Mouse (Mus musculus) forebrain, embryonic 12.5 days (tissue): ENCODE measurements around the gene Gabpb1. TPM values are rescaled to one million over a fixed set of nuclear protein-coding genes. Genes with fewer than 3 reads are reported as not detected.

Experiments used
- ATAC-seq: fragments of 200-750 bp; cut with Nextera tagmentation; 2 replicates; pipeline ENCODE4 v1.8.0; 2017; ENCODE audit warnings: moderate TSS enrichment; ENCODE audit not compliant: low FRiP score
- H3K27ac ChIP-seq: fragments of 300-500 bp; sonication (generic); 2 replicates; pipeline ENCODE4 v1.5.1; 2016; ENCODE audit warnings: mild to moderate bottlenecking
- H3K27me3 ChIP-seq: fragments of 300-500 bp; sonication (generic); 2 replicates; pipeline ENCODE4 v1.6.1; 2016; ENCODE audit warnings: mild to moderate bottlenecking
- H3K36me3 ChIP-seq: fragments of 300-500 bp; sonication (generic); replicated peaks from 2 replicates; pipeline ENCODE4 v1.6.1; 2016; ENCODE audit warnings: mild to moderate bottlenecking
- H3K4me1 ChIP-seq: fragments of 300-500 bp; sonication (generic); 2 replicates; pipeline ENCODE4 v1.6.1; 2016
- H3K4me2 ChIP-seq: fragments of 300-500 bp; sonication (generic); 2 replicates; pipeline ENCODE4 v1.6.1; 2016; ENCODE audit warnings: mild to moderate bottlenecking, moderate library complexity
- H3K4me3 ChIP-seq: fragments of 300-500 bp; sonication (generic); replicated peaks from 2 replicates; pipeline ENCODE4 v1.5.1; 2016; ENCODE audit warnings: mild to moderate bottlenecking
- H3K9ac ChIP-seq: fragments of 300-500 bp; sonication (generic); 2 replicates; pipeline ENCODE4 v1.6.1; 2016; ENCODE audit warnings: mild to moderate bottlenecking
- H3K9me3 ChIP-seq: fragments of 300-500 bp; sonication (generic); 2 replicates; pipeline ENCODE4 v1.6.1; 2016
- WGBS: fragments of 180-500 bp; shearing (Covaris S2); methylation state at CpG from one replicate; pipeline ENCODE4 v1.1.7; 2016; 5-methylcytosine and 5-hydroxymethylcytosine counted together
- polyA plus RNA-seq: library from polyadenylated mRNA; unstranded; fragments of >200 nt; fragmentation: Nextera tagmentation; extraction: Ambion mirVana; gene quantifications from 2 replicates; pipeline ENCODE4 v1.2.1, GENCODE M21; 2016

The Gabpb1 gene
- polyA plus RNA-seq, 1 experiment from 2014 or later = 75.5 TPM

DNA sequence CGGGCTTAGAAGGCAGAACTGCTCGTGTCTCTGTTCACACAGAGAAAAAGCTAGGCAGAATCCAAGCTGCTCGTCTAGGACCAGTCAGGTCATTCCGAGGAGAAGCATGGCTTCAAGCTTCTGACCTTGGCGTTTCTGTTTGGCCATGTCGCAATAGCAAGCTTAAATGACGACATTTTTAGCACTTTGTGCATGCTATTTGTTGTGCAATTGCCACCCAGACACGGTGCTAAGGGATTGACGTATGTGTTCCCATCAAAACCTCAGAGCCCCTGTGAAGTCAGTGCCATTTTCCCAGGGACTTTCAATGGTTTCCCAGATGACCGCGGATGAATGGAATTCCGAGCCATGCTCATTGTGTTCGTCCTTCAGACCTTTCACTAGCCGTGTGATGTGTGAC, 75.6 kb downstream of the Gabpb1 start:
- Histone ChIP-seq H3K9ac (no peak overlapping the region), H3K4me3 (no peak overlapping the region), H3K36me3 (no peaks in the 10 kb centered on the region), H3K9me3 (no peaks in the 10 kb centered on the region), H3K4me2 (no peak overlapping the region), H3K27ac (no peak overlapping the region), H3K27me3 (no peaks in the 10 kb centered on the region), H3K4me1 (0 out of 2 replicates have a peak, but pooled peaks cover 2% of the 10 kb centered on the region)
- WGBS = 84% methylated on average over 14 of the region's 14 CpGs
- ATAC-seq = no peak

DNA sequence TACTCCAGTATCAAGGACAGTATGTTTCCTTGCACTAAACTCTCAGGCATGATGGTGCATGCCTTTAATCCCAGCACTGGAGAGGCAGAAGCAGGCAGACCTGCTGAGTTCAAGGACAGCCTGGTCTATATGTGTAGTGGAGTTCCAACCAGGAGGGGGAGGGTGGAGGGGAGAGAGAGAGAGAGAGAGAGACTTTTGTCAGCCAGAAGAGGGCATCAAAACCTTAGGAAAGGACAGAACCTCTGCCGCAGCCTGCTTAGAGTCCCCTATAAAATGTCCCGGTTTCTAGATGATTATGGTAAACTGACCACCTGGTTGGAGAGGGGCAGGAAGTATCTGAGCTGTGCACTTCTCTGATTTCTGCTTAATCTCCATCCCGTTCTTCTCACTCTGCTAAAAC, 77.1 kb downstream of the Gabpb1 start:
- Histone ChIP-seq H3K9ac (no peak overlapping the region), H3K27ac (no peak overlapping the region), H3K4me2 (no peak overlapping the region), H3K27me3 (no peaks in the 10 kb centered on the region), H3K4me1 (0 out of 2 replicates have a peak, but pooled peaks cover 2% of the 10 kb centered on the region), H3K36me3 (no peaks in the 10 kb centered on the region), H3K9me3 (no peaks in the 10 kb centered on the region), H3K4me3 (no peak overlapping the region)
- 23% methylated on average over 3 of the region's 3 CpGs for WGBS
- ATAC-seq = no peak

DNA sequence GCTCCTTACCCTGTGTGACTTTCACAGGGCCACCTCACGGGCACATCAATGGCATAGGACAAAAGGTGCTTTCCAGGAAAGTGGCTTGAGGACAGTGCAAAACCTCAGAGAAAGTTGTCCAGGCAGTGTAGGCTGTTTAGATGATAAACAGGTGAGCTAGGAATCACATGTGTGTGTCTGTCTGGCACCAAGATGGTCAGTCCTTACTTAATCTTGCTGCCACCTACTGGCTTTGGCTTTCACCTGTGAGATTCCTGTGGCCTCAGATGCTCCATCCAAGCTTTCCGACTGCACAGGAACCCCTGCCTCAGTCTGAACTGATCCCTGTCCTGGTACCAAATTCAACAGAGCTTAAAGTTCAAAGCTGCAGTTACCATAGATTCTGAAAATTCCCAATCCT, 77.8 kb downstream of the Gabpb1 start:
- Histone ChIP-seq H3K27ac (no peak overlapping the region), H3K4me1 (0 out of 2 replicates have a peak, but pooled peaks cover 2% of the 10 kb centered on the region), H3K4me2 (no peak overlapping the region), H3K9ac (no peak overlapping the region), H3K27me3 (no peaks in the 10 kb centered on the region), H3K9me3 (no peaks in the 10 kb centered on the region), H3K36me3 (no peaks in the 10 kb centered on the region), H3K4me3 (no peak overlapping the region)
- WGBS = 62% methylated on average over 2 of the region's 2 CpGs
- ATAC-seq = no peak

DNA sequence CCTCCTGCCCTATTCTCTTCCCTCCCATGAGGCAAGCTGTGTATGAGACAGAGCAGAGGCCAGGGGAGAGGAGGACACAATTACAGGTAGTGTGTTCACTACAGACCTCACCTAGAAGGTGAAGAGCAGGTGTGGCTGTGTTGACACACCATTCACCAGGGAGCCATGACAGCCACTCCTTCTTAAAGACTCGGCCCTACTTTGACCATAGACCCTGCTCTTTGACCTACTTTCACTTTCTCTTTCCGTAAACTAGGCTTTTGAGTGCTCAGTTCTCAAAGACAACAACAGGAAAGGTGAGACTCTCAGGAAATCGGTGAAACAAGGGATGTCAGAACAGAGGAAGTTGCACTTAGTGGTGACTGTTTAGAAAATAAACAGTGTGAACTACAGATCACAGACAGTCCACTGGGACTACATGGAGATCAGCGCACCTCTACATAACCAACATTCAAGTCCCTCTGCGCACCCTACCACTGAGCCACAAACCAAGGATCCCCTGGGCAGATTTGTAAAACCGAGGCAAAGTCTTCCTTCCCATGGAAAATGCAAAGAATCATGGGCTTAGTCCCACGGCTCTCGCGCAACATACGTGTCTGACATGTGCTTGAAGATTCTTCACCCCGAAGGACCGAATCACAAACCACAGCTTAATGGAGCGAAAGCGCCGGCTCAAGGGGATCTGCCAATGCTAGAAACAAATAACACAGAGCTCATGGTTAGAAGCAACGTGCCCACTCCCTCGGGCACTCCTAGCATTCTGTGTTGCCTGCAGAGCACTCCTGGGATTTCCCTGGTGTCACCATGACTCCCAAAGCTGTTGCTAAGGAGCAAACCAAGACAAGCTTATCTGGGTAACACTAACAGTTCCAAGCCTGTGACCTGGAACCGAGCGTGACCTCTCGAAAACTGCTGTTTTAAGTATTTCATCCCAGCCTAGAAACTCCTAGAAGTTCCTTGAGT, 78.6 kb downstream of the Gabpb1 start:
- H3K27ac ChIP-seq = no peak overlapping the region
- 0 out of 2 replicates have a peak, but pooled peaks cover 2% of the 10 kb centered on the region for H3K4me1 ChIP-seq
- H3K27me3 ChIP-seq = no peaks in the 10 kb centered on the region
- no peak overlapping the region for H3K4me3 ChIP-seq
- H3K9me3 ChIP-seq = no peaks in the 10 kb centered on the region
- no peak overlapping the region for H3K4me2 ChIP-seq
- no peak for ATAC-seq
- H3K36me3 ChIP-seq = no peaks in the 10 kb centered on the region
- WGBS = 88% methylated on average over 20 of the region's 20 CpGs
- no peak overlapping the region for H3K9ac ChIP-seq

DNA sequence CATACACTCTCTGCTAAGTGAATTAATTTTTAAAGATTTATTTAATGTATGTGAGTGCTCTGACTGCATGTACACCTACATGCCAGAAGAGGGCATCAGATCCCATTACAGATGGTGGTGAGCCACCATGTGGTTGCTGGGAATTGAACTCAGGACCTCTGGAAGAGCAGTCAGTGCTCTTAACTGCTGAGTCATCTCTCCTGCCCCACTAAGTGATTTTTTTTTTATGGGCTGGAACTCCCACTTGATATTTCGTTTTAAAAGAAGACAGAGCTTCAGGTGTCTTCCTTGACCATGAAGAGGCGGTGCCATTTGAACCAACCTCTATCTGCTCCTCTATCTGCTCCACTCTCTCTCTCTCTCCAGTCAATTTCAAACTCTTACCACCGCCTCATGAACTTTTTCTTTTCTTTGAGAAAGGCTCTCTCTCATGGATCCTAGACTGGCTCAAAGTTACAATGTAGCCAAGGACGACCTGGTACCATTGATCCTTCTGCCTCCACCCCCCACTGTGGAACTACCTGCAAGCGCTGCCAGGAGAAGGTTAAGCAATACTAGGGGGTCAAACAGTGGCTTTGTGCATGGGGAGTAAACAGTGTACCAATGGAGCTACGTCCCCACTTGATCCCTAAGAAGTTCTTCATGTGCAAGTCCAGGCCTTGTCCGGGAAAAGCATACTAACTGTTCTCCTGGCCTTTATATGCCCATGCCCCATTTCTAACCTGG, 79.6 kb downstream of the Gabpb1 start:
- Histone ChIP-seq H3K36me3 (no peaks in the 10 kb centered on the region), H3K4me2 (no peak overlapping the region), H3K4me1 (0 out of 2 replicates have a peak, but pooled peaks cover 2% of the 10 kb centered on the region), H3K9me3 (no peaks in the 10 kb centered on the region), H3K27ac (no peak overlapping the region), H3K9ac (no peak overlapping the region), H3K27me3 (no peaks in the 10 kb centered on the region), H3K4me3 (no peak overlapping the region)
- no peak for ATAC-seq
- 90% methylated on average over 7 of the region's 7 CpGs for WGBS

DNA sequence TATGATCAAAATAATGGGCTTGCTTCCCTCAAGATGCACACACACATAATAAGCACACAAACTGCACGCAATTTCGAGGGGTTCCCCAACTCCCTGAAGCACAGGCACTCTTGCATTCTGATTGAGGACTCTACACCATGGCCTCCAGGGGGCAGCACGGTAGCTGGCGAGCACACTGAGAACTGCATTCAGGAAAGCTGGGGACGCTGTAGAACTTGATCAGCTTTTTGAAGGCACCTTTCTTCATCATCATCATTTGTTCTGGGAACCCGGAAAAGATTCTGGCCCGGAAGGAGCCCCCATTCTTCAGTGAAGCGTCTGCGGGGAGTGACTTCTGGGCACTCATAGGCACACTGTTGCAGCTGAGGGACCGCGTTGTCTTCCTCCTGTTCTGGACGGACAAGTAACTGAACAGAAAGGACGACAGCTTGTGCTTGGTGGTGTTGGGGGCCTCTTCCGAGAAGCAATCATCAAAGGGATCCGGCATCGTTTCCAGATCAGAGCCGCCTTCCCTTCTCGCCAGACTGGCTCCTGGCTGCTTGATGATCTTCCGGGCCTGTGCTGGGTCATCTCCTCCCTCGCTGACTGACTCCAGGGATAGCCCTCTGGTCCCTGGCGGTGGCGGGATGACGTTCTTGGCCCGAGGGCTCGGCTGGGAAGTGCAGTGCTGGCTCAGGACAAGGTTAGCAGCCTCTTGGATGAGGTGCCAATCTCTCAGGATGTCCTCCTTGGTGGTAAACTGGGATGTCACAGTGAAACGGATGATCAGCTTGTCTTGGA, 82.1 kb downstream of the Gabpb1 start:
- Histone ChIP-seq H3K9me3 (no peaks in the 10 kb centered on the region), H3K27ac (no peak overlapping the region), H3K4me2 (peak overlapping the region; percentile 50), H3K9ac (peak overlapping the region; percentile 38), H3K4me3 (peak overlapping the region; percentile 24), H3K4me1 (0 out of 2 replicates have a peak, but pooled peaks cover 2% of the 10 kb centered on the region), H3K36me3 (no peaks in the 10 kb centered on the region), H3K27me3 (no peaks in the 10 kb centered on the region)
- 0 out of 2 replicates have a peak, but pooled peaks have one; percentile 41 for ATAC-seq
- WGBS = 39% methylated on average over 26 of the region's 26 CpGs

DNA sequence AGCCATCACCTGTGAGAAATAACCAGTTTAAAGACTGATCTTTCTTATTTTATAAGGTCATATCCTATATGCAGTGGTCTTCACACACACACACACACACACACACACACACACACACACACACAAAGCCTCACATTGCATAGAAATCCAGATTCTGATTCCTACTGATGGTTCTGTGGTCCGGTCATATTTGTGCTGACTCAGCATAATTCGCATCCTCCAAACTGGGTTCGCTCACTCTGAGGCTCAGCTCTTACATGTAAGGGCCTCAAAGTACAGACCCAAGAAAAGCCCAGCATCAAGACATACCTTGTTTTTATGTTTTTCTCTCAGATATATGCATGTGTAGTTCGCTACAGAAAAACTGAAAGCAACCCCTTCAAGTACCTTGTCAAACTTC, 84.8 kb downstream of the Gabpb1 start:
- Histone ChIP-seq H3K9me3 (no peaks in the 10 kb centered on the region), H3K4me2 (no peak overlapping the region), H3K4me3 (no peak overlapping the region), H3K4me1 (no peaks in the 10 kb centered on the region), H3K27me3 (no peaks in the 10 kb centered on the region), H3K36me3 (no peaks in the 10 kb centered on the region), H3K27ac (no peak overlapping the region), H3K9ac (no peak overlapping the region)
- 94% methylated on average over 4 of the region's 4 CpGs for WGBS
- no peak for ATAC-seq

DNA sequence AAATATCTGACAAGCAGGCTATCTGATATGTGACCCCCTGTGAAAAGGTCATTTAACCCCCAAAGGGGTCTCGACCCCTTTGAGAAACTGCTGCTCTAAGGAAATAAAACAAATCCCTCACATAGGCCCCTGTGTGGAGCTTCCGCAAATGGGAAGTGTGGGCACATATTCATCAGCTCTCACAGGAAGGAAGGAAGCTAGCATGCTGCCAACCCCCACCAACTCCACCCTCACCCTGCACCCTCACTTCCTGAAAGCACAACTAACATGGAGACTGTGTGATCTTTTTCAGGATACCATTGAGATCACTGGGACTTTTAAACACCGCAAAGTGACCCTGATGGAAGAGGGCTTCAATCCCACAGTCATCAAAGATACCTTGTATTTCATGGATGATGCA, 88.7 kb downstream of the Gabpb1 start:
- no peak for ATAC-seq
- Histone ChIP-seq H3K27me3 (no peaks in the 10 kb centered on the region), H3K36me3 (no peaks in the 10 kb centered on the region), H3K4me3 (no peak overlapping the region), H3K4me1 (no peaks in the 10 kb centered on the region), H3K9me3 (no peaks in the 10 kb centered on the region), H3K27ac (no peak overlapping the region), H3K4me2 (no peak overlapping the region), H3K9ac (no peak overlapping the region)
- 85% methylated on average over 3 of the region's 3 CpGs for WGBS

DNA sequence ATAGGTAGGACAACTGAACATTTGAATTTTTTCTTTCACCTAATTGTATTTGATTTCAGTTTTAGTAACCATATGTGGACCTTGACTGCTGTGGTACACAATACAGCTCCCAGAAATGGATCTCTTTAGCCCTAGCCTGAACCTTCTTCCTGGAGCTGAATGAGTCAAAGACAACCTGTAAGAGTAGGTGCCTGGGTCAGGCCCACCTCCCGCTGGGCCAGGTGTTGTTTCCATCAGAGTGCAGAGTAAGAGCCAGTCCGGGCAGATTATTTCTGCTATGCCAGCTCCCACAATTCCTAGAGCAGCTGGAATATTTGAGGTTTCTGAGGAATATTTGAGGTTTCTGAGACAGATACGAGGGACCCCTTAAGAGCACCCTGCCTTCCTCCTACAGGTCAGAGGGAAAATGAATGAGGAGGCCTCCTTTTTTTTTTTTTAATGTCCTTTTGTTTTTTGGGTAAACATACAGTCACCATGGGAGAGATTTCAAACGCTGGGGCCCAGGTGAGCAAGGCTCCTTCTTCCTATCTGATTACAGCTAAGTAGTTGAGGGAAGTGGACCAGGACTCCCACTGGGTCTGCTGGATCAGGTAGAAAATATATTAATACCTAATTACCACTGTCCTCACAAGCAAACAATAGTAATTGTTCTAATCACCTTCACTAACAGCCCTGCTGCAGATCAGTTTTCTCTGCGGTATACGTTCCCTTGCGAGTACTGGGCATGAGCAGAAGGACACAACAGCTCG, 91.3 kb downstream of the Gabpb1 start:
- Histone ChIP-seq H3K4me1 (no peaks in the 10 kb centered on the region), H3K27ac (no peak overlapping the region), H3K4me2 (no peak overlapping the region), H3K27me3 (no peaks in the 10 kb centered on the region), H3K4me3 (no peak overlapping the region), H3K9ac (no peak overlapping the region), H3K9me3 (no peaks in the 10 kb centered on the region), H3K36me3 (no peaks in the 10 kb centered on the region)
- WGBS = 84% methylated on average over 8 of the region's 8 CpGs
- no peak for ATAC-seq

DNA sequence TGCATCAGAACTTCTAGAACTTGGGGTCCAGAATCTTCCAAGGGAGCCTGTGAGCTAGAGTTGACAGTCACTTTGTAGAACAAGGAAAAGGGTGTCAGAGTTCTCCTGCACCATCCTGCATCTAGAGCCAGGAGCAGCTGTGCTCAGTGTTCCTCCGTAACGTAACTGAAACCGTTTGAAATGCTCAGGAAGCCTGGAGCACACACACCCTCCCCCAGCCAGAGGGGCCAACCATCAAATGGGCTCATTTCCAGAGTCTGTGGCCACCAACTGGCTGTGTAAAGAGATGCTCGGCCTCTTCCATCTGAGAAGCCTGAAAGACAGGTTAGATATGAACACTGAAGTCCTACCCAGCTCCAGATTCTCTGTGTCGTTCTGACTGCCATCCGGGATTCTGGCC, 92.2 kb downstream of the Gabpb1 start:
- H3K27me3 ChIP-seq = no peaks in the 10 kb centered on the region
- no peaks in the 10 kb centered on the region for H3K4me1 ChIP-seq
- H3K9me3 ChIP-seq = no peaks in the 10 kb centered on the region
- H3K4me3 ChIP-seq = no peak overlapping the region
- WGBS = 86% methylated on average over 6 of the region's 6 CpGs
- no peak overlapping the region for H3K27ac ChIP-seq
- no peak for ATAC-seq
- H3K4me2 ChIP-seq = no peak overlapping the region
- H3K9ac ChIP-seq = no peak overlapping the region
- no peaks in the 10 kb centered on the region for H3K36me3 ChIP-seq

DNA sequence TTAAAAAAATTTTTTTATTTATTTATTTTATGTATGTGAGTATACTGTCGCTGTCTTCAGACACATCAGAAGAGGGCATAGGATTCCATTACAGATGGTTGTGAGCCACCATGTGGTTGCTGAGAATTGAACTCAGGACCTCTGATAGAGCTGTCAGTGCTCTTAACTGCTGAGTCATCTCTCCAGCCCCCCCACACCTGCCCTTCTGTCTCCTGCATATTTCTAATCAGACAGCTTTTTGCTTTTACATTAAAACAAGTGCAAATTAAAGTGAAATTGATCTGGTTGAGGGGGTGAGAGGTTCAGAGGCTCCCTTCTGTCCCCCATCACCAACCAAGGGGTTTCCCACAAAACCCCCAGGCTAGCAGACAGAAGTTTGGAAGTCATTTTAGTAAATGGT, 96.9 kb downstream of the Gabpb1 start:
- no peaks in the 10 kb centered on the region for H3K36me3 ChIP-seq

More for the DNA sequence above, 96.9 kb downstream of the Gabpb1 start:
- Histone ChIP-seq H3K27me3 (no peaks in the 10 kb centered on the region), H3K9ac (no peak overlapping the region), H3K4me3 (no peak overlapping the region), H3K4me2 (no peak overlapping the region), H3K4me1 (no peaks in the 10 kb centered on the region), H3K9me3 (no peaks in the 10 kb centered on the region), H3K27ac (no peak overlapping the region)
- no peak for ATAC-seq
- 81% methylated on average over 1 of the region's 1 CpGs for WGBS
